ENCODE assay signal across 8 mouse cellular contexts in genomic region chr15:102671721-102672214, GRCm38 (mm10). TPM values are rescaled to one million over a fixed set of nuclear protein-coding genes. Genes with fewer than 3 reads are reported as not detected.
DNase-seq lines count a peak whose midpoint lies in the region; ATAC-seq and TF ChIP-seq lines count a peak whose summit lies in the region.

No protein-coding gene starts in this region.

- peak; percentile 32; the same call in 1 of the 2 replicates for ATAC-seq in forebrain, postnatal 0 days
- peak; percentile 83 for ATAC-seq in lung, embryonic 15.5 days (ENCODE audit: borderline replicate concordance, extremely low read depth, low FRiP score, low TSS enrichment)

- WGBS in forebrain, postnatal 0 days, result 1% methylated on average over 32 of the region's 34 CpGs
- under 1% methylated on average over 33 of the region's 34 CpGs for WGBS in lung, embryonic 15.5 days
- WGBS in thymus, adult 2 months, result 4% methylated on average over 34 of the region's 34 CpGs

- H3K27me3 ChIP-seq in forebrain, postnatal 0 days (ENCODE audit: insufficient read depth, low read length), result no peaks in the 10 kb centered on the region
- no peaks in the 10 kb centered on the region for H3K27me3 ChIP-seq in lung, embryonic 15.5 days
- peaks cover 12% of the 10 kb centered on the region for H3K27me3 ChIP-seq in thymus, adult 2 months (ENCODE audit: control insufficient read depth, insufficient read depth, low read length)

- TF ChIP-seq POLR2A in thymus, adult 2 months (IDR thresholded peaks at IDR 0.05; ENCODE audit: control insufficient read depth, extremely low read depth, insufficient read depth, low read length, poor library complexity), result no peak

- H3K9ac ChIP-seq in forebrain, postnatal 0 days, result peak overlapping the region; percentile 87
- H3K9ac ChIP-seq in lung, embryonic 15.5 days, result peak overlapping the region; percentile 68

- peak overlapping the region; percentile 63 for H3K4me3 ChIP-seq in forebrain, postnatal 0 days (ENCODE audit: low read depth, low read length)
- peak overlapping the region; percentile 82 for H3K4me3 ChIP-seq in lung, embryonic 15.5 days
- H3K4me3 ChIP-seq in thymus, adult 2 months (ENCODE audit: control insufficient read depth, insufficient read depth, low read length), result peak overlapping the region; percentile 32

- H3K27ac ChIP-seq in forebrain, postnatal 0 days (ENCODE audit: low read depth, low read length), result peak overlapping the region; percentile 99
- H3K27ac ChIP-seq in lung, embryonic 15.5 days, result peak overlapping the region; percentile 95
- 0 out of 2 replicates have a peak overlapping the region, but pooled peaks have one; percentile 17 for H3K27ac ChIP-seq in thymus, adult 2 months (ENCODE audit: control insufficient read depth, insufficient read depth, low read length)

- H3K4me1 ChIP-seq in forebrain, postnatal 0 days (ENCODE audit: insufficient read depth), result peaks cover 34% of the 10 kb centered on the region
- H3K4me1 ChIP-seq in lung, embryonic 15.5 days, result peaks cover 29% of the 10 kb centered on the region
- H3K4me1 ChIP-seq in thymus, adult 2 months (replicated peaks; ENCODE audit: control insufficient read depth, insufficient read depth, low read length), result peaks cover 15% of the 10 kb centered on the region

- intact Hi-C loops in heart, postnatal 25 days (cut with DNase I), result loop anchor here (2.0 kb wide), 1 partner anchor 47 kb away; the partner anchor contains the start of genes Atf7 and Gm28047

- H3K4me2 ChIP-seq in forebrain, postnatal 0 days (ENCODE audit: low read depth), result peak overlapping the region; percentile 79
- peak overlapping the region; percentile 63 for H3K4me2 ChIP-seq in lung, embryonic 15.5 days

- TF ChIP-seq CTCF in forebrain, postnatal 0 days (IDR thresholded peaks at IDR 0.05; ENCODE audit: low read depth), result no peak
- TF ChIP-seq CTCF in thymus, adult 2 months (IDR thresholded peaks at IDR 0.05; ENCODE audit: borderline replicate concordance, control insufficient read depth, extremely low read depth, insufficient read depth, low read length, poor library complexity), result no peak

- peaks cover 13% of the 10 kb centered on the region for H3K36me3 ChIP-seq in forebrain, postnatal 0 days (ENCODE audit: insufficient read depth)
- H3K36me3 ChIP-seq in lung, embryonic 15.5 days, result peaks cover 14% of the 10 kb centered on the region
- peaks cover 8% of the 10 kb centered on the region for H3K36me3 ChIP-seq in thymus, adult 2 months (ENCODE audit: control insufficient read depth, insufficient read depth, low read length)

- H3K9me3 ChIP-seq in forebrain, postnatal 0 days (ENCODE audit: low read length), result no peaks in the 10 kb centered on the region
- H3K9me3 ChIP-seq in lung, embryonic 15.5 days, result no peaks in the 10 kb centered on the region

- DNase-seq in CD8-positive naive resting alpha-beta T cell, adult 2 months (ENCODE audit: low read depth in 2 of 2, low spot score in 2 of 2), result peak; percentile 19 to 30
- DNase-seq in cerebellum, adult 11 months, result peak; percentile 76
- DNase-seq in forebrain, postnatal 0 days, result peak; percentile 74
- DNase-seq in heart, postnatal 25 days (ENCODE audit: low spot score), result peak; percentile 83
- DNase-seq in layer of hippocampus, adult 9-11 months, result peak; percentile 84
- peak; percentile 87 for DNase-seq in ovary, adult 18-20 months (ENCODE audit: low spot score)
- DNase-seq in thymus, adult 2 months, result peak; percentile 56

RNA-seq across cellular contexts. Expression of gene Atp5g2, which starts 0.4 kb away (rescaled TPM):
- 75.2 and 170 TPM in 2 replicates for total RNA-seq in forebrain, postnatal 0 days (2014; rRNA removed)
- polyA plus RNA-seq in forebrain, postnatal 0 days (2015; fragmentation: Nextera tagmentation; extraction: Ambion mirVana), result 63.5 and 75.3 TPM in 2 replicates
- total RNA-seq in heart, postnatal 25 days (2021), result 10 to 100 TPM; 38.9 to 50.4 TPM
- polyA plus RNA-seq in lung, embryonic 15.5 days (2015; fragmentation: Nextera tagmentation; extraction: Ambion mirVana), result 70.9 and 83.1 TPM in 2 replicates
- 378 and 434 TPM in 2 replicates for polyA plus RNA-seq in thymus, adult 2 months (2012; rRNA removed)

RNA-seq across cellular contexts. Expression of gene Atf7, which starts 46.5 kb away (rescaled TPM):
- 9.9 and 13.2 TPM in 2 replicates for total RNA-seq in forebrain, postnatal 0 days (2014; rRNA removed)
- polyA plus RNA-seq in forebrain, postnatal 0 days (2015; fragmentation: Nextera tagmentation; extraction: Ambion mirVana), result 8.4 and 10.2 TPM in 2 replicates
- 10 to 100 TPM; 45.9 to 56.2 TPM for total RNA-seq in heart, postnatal 25 days (2021)
- polyA plus RNA-seq in lung, embryonic 15.5 days (2015; fragmentation: Nextera tagmentation; extraction: Ambion mirVana), result 40.6 and 47.0 TPM in 2 replicates
- polyA plus RNA-seq in thymus, adult 2 months (2012; rRNA removed), result 129 and 140 TPM in 2 replicates

RNA-seq across cellular contexts. Expression of gene Gm28047, which starts 46.9 kb away (rescaled TPM):
- not detected in 2 replicates for total RNA-seq in forebrain, postnatal 0 days (2014; rRNA removed)
- polyA plus RNA-seq in forebrain, postnatal 0 days (2015; fragmentation: Nextera tagmentation; extraction: Ambion mirVana), result 0.74 TPM in 1 of 2 replicates, not detected in the other
- not detected for total RNA-seq in heart, postnatal 25 days (2021)
- polyA plus RNA-seq in lung, embryonic 15.5 days (2015; fragmentation: Nextera tagmentation; extraction: Ambion mirVana), result not detected in 2 replicates
- not detected in 2 replicates for polyA plus RNA-seq in thymus, adult 2 months (2012; rRNA removed)

RNA-seq across cellular contexts. Expression of gene Calcoco1, which starts 50.2 kb away (rescaled TPM):
- total RNA-seq in forebrain, postnatal 0 days (2014; rRNA removed), result 42.6 and 47.1 TPM in 2 replicates
- 33.5 and 36.9 TPM in 2 replicates for polyA plus RNA-seq in forebrain, postnatal 0 days (2015; fragmentation: Nextera tagmentation; extraction: Ambion mirVana)
- total RNA-seq in heart, postnatal 25 days (2021), result 100 to 1,000 TPM in 1 of 2 experiments, 10 to 100 TPM in 1; 93.5 to 106 TPM
- polyA plus RNA-seq in lung, embryonic 15.5 days (2015; fragmentation: Nextera tagmentation; extraction: Ambion mirVana), result 48.0 and 51.4 TPM in 2 replicates
- polyA plus RNA-seq in thymus, adult 2 months (2012; rRNA removed), result 74.7 and 77.5 TPM in 2 replicates

Comparison
In these comparisons a context has a peak if more than half of its experiments do, and no peak if none do; other contexts are left out.
1. Peak in every context shown above with its lines: DNase-seq, ATAC-seq, H3K4me3 ChIP-seq and H3K27ac ChIP-seq.
2. DNase-seq: peak in every context shown above with its lines; median percentile 87 in ovary, adult 18-20 months; 84 in layer of hippocampus, adult 9-11 months; 83 in heart, postnatal 25 days; 76 in cerebellum, adult 11 months; 74 in forebrain, postnatal 0 days; 56 in thymus, adult 2 months; 24 in CD8-positive naive resting alpha-beta T cell, adult 2 months.
3. H3K27ac ChIP-seq: peak in every context shown above with its lines; median percentile 99 in forebrain, postnatal 0 days; 95 in lung, embryonic 15.5 days; 17 in thymus, adult 2 months.
4. H3K4me3 ChIP-seq: peak in every context shown above with its lines; median percentile 82 in lung, embryonic 15.5 days; 63 in forebrain, postnatal 0 days; 32 in thymus, adult 2 months.